Mouse (Mus musculus): ENCODE measurements around the gene Olfr1223.

The Olfr1223 gene

DNA sequence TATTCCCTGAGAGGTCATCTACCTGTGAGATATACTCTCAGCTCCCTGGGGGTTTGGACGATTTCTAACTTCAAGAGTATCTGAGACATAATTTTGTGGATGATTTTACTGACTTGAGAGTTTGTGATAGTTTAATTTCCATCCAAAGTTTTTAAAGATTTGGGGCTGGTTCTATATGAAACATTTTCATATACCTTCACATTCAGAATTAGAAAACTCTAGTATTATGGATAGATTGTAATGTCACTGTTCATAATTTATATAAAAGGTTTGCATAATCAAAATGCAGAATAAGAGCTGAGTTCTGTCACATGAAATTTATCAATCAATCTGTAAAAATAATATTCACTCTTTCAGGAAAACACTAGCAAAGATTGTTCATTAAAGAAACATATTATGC is at the start of gene Olfr1223:
Gene Olfr1223 (minus strand): TSS at position 101 of the 400 bp plus-strand sequence.
- WGBS = 84% methylated on average over 1 of the region's 1 CpGs

DNA sequence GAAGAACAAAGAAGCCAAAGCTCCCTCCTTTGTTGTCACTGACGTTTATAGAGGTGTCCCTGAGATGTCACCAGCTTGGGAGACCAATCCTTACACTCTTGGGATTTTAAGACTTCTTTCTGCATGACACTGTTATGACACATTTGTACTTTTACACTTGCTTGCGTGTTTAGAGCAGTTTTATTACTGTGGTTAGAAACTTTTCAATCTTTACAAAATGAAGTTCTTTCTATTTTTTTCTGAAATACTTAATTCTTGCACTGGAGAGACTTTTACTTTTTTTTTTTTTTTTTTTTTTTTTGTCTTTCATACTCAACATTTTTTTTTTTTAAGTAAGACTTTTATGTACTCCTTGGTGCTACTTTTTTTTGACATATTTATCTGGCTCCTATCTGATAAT is 48.6 kb upstream of the Olfr1223 start, which contains the start of gene Olfr1226:
Gene Olfr1226 (minus strand): TSS at position 101 of the 400 bp plus-strand sequence.
- 64% methylated on average over 2 of the region's 2 CpGs for WGBS

DNA sequence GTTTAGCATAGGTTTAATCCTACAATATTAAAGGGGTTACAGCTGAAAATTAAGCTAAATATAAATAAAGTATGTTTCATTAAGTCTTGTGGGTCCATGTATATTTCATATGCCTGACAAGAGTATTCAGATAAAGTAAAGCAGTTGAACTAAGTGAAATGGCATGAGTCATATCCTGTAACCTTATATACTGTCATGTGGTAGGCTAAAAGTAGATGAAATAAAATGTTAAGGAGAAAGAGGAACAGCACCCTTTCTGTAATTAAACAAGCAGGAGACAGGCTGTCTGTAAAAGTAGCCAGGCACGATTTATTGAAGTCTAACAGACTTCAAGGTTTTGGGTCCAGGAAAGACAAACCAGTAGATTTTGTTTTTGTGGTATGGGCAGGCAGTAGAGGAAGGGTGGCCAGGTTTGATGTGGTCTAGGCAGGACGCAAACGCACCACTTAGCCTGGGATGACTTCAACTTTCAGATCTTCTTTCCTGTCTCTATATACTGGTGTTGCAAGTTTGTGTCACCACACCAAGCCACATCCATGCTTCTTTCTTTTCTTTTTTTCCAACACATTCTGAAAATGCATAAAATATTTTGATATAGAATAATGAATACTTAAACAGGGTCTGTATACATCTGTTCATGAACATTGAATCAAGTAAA is 45.1 kb upstream of the Olfr1223 start:
- WGBS = 77% methylated on average over 3 of the region's 3 CpGs

DNA sequence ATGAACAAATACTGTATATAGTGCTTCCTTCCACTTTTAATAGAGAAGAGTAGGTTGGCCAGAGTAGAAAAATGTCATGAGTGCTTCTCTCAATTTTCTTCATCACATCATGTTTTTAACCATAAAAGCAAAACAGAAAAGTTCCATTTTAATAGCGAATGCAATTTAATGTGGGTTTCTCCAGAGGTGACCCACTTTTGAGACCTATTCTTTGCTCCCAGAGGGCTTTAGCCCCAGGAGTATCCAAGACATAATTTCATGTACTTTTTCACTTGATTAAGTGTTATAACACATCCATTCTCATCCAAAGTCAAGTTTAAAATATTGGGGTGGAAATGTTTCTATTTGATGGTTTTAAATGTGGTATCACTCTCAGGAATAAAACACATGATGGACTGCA is 23.2 kb upstream of the Olfr1223 start, which contains the start of gene Olfr1225:
Gene Olfr1225 (minus strand): TSS at position 101 of the 400 bp plus-strand sequence.
- 84% methylated on average over 1 of the region's 1 CpGs for WGBS

DNA sequence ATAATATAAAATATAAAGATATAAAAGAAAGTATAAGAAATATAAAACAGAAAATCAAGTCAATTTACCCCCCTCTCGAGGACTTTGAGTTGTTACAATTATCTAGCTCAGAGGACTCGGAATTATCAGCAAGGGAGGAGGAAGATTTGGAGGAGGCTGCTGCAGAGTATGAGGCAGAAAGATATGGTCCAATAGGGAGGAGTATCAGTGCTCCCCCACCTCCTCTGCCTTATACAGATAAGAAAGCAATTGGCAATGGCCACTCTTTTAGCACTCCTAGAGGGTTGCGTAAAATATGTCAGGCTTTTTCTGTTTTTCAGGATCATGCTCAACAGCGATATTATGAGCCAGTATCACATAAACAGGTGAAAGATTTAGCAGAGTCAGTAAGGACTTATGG is 13.4 kb upstream of the Olfr1223 start:
- 88% methylated on average over 4 of the region's 4 CpGs for WGBS

DNA sequence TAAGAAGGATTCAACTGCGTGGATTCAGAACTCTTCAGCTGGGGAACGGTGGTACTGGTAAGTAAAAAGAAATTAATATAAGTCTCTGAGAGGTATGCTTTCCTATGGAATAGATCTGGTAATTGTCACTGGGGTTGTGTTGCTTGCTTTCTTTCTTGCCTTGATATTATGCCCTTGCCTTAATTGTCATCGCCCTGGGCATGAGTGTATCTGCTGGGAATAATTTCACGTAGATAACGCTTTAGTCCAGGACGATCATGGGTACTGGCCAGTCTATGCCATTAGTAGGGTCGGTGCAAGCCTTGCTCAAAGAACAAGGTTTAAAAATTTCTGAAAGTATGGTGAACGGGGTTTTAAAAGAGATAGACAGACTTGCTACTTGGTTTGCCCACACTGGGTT is 12.6 kb upstream of the Olfr1223 start, which contains the start of gene Olfr1224-ps1:
Gene Olfr1224-ps1 (minus strand): TSS at position 101 of the 400 bp plus-strand sequence.
- 92% methylated on average over 8 of the region's 8 CpGs for WGBS

DNA sequence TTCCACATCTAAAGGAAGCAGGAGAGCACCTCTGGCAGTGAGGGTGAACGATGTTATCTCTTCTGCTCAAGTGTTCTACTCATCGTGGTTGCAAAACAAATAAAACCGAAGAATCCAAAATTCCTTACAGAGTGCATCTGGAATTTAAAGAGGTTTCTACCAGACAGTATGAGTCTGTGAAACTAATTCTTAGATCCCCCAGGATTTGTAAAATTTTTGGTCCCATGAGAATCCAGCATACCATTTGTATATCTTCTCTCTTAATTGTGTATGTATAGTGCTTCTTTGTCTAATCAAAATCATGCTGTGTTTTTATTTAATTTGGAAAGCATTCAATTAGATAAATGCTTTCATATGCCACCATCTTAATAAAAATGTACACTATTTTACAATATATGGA is 18.4 kb downstream of the Olfr1223 start, which contains the start of gene Olfr1222:
Gene Olfr1222 (minus strand): TSS at position 101 of the 400 bp plus-strand sequence.
- WGBS = 76% methylated on average over 3 of the region's 3 CpGs

DNA sequence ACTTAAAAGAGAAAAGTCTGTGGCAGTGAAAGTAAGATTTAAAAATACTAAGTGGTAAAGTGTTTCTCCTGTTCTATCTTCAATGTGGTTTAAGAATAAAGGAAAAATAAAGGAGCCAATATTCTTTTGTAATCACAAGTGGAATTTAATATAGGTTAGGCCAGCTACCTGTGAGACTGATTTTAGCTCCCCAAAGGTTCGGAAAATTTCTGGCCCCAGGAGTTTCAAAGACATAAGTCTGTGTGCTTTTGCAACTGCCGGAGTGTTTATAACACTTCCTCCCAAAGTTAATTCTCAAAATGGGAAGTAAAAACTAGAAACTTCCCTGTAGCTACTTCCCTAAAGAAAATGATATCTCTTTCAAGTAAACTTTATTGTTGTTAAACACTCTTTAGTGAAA is 34.2 kb downstream of the Olfr1223 start, which contains the start of gene Olfr1221:
Gene Olfr1221 (minus strand): TSS at position 101 of the 400 bp plus-strand sequence.
- WGBS = 73% methylated on average over 2 of the region's 2 CpGs

DNA sequence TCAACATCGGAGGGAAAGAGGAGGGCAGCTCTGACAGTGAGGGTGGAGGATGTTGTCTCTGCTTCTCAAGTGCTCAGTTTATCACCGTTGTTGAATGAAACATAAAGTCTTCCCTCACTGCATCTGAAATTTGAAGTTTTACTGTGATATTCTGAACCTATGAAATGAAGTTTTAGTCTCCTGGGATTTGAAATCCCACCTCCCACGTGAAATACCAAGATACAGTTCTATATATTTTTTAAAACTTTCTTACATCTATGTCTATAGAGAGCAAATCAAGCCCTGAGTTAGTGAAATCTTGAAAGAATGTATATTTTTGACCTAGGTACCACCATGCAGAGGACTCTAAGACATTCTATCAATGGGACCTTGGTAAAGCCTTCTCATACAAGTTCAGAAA is 44.6 kb downstream of the Olfr1223 start, which contains the start of gene Olfr1220:
Gene Olfr1220 (minus strand): TSS at position 101 of the 400 bp plus-strand sequence.
- WGBS = 77% methylated on average over 3 of the region's 3 CpGs

DNA sequence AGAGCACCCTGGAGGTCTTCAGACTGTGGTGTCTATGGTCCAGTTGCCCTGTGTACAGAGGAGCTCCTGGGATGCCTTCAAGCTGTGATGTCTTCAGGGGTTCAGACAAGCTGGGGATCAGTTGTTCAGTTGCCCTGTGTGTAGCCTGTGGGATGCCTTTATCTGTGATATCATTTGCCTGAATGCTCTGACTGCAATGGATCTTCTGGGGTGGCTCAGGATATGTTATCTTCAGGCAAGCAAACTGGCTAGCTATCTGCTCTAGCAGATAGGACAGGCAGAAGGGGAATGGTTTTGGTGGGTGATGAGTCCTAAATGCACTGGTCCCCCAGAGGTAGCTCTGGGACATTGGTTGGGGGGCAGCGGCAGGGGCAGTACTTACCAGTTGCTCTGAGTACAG is 57.5 kb downstream of the Olfr1223 start:
- 100% methylated on average over 1 of the region's 1 CpGs for WGBS

Measured in cerebral cortex, adult 2 months (tissue).